Mouse (Mus musculus) mammary gland, adult 2 months (tissue): ENCODE data around the gene Slc9a3r1. TPM values are rescaled to one million over a fixed set of nuclear protein-coding genes. Genes with fewer than 3 reads are reported as not detected.

Experiments
- polyA plus RNA-seq: library from polyadenylated mRNA; depleted of rRNA; stranded (reverse); fragments of >200 nt; gene quantifications from 2 replicates; pipeline ENCODE4 v1.2.3, GENCODE M21; 2012; ENCODE audit warnings: low replicate concordance; rRNA removed

Slc9a3r1 gene
- polyA plus RNA-seq, result 42.0 and 64.9 TPM in 2 replicates

GRCm38 (mm10) chr11:115162832-115163480 is at the start of gene Slc9a3r1:
Gene Slc9a3r1, plus strand, starts transcription at chr11:115163341.

DNA sequence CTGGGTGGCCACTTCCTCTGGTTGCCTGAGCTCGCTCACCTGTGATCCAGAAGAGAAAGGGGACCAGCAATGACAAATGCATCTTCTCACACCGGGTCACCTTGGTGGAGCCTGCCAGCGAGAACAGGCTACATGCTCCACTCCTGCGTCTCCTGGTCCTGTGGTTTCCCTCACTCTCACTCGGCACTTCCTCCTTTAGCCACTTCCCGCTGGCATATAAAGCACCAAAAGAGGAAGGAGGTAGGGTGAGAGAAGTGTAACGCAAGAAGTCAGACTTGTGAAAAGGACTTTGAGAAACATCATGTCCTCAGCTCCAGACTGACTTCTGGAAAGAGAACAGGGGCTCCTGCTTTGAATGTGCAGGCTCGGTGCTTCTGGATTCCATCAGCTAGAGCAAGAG is 29.3 kb upstream of the Slc9a3r1 start, which contains the start of gene Cd300lf:
Cd300lf (minus strand) TSS at position 193 of the 400 bp plus-strand sequence.

GRCm38 (mm10) chr11:115187224-115187639 is 24.1 kb downstream of the Slc9a3r1 start, which contains the start of gene Tmem104:
Gene Tmem104, plus strand, starts transcription at chr11:115187487.

GRCm38 (mm10) chr11:115187693-115188092 is 24.6 kb downstream of the Slc9a3r1 start, which contains the start of gene Nat9:
Gene Nat9, minus strand, starts transcription at chr11:115187859.

Other genes with a start within 250 kb of the Slc9a3r1 start
- 2.9 and 6.2 TPM in 2 replicates for gene Cd300lb, start 229.0 kb upstream of the Slc9a3r1 start, polyA plus RNA-seq
- 4.5 and 5.2 TPM in 2 replicates for gene Cd300c, start 194.2 kb upstream of the Slc9a3r1 start, polyA plus RNA-seq
- gene Cd300ld, start 173.4 kb upstream of the Slc9a3r1 start, polyA plus RNA-seq, result 4.0 and 8.5 TPM in 2 replicates
- gene Cd300c2, start 161.5 kb upstream of the Slc9a3r1 start, polyA plus RNA-seq, result 7.9 and 11.0 TPM in 2 replicates
- gene Cd300ld2, start 147.1 kb upstream of the Slc9a3r1 start, polyA plus RNA-seq, result 2.8 and 5.3 TPM in 2 replicates
- gene Cd300ld4, start 136.3 kb upstream of the Slc9a3r1 start, polyA plus RNA-seq, result 8.4 and 32.3 TPM in 2 replicates
- 20.6 and 34.4 TPM in 2 replicates for gene Cd300ld5, start 125.6 kb upstream of the Slc9a3r1 start, polyA plus RNA-seq
- 72.5 and 131 TPM in 2 replicates for gene Cd300ld3, start 114.9 kb upstream of the Slc9a3r1 start, polyA plus RNA-seq
- 0.13 and 0.66 TPM in 2 replicates for gene Cd300e, start 101.2 kb upstream of the Slc9a3r1 start, polyA plus RNA-seq
- 4.9 and 6.1 TPM in 2 replicates for gene Rab37, start 71.9 kb upstream of the Slc9a3r1 start, polyA plus RNA-seq
- gene Cd300lf, start 29.3 kb upstream of the Slc9a3r1 start, polyA plus RNA-seq, result 3.5 and 3.7 TPM in 2 replicates
- 22.5 TPM in 2 replicates for gene Tmem104, start 24.1 kb downstream of the Slc9a3r1 start, polyA plus RNA-seq
- 21.1 and 25.5 TPM in 2 replicates for gene Nat9, start 24.5 kb downstream of the Slc9a3r1 start, polyA plus RNA-seq
- 0.11 and 0.59 TPM in 2 replicates for gene Grin2c, start 103.9 kb downstream of the Slc9a3r1 start, polyA plus RNA-seq
- gene Fdxr, start 113.7 kb downstream of the Slc9a3r1 start, polyA plus RNA-seq, result 17.8 and 30.0 TPM in 2 replicates
- 4.2 and 5.5 TPM in 2 replicates for gene Fads6, start 134.3 kb downstream of the Slc9a3r1 start, polyA plus RNA-seq
- not detected in 2 replicates for gene Otop2, start 143.8 kb downstream of the Slc9a3r1 start, polyA plus RNA-seq
- 0.26 and 0.37 TPM in 2 replicates for gene Ush1g, start 158.7 kb downstream of the Slc9a3r1 start, polyA plus RNA-seq
- 0.05 and 0.16 TPM in 2 replicates for gene Otop3, start 171.4 kb downstream of the Slc9a3r1 start, polyA plus RNA-seq
- gene Hid1, start 204.4 kb downstream of the Slc9a3r1 start, polyA plus RNA-seq, result 53.5 and 57.6 TPM in 2 replicates
- gene Cdr2l, start 218.6 kb downstream of the Slc9a3r1 start, polyA plus RNA-seq, result 18.2 and 20.7 TPM in 2 replicates
- gene Mrpl58, start 240.4 kb downstream of the Slc9a3r1 start, polyA plus RNA-seq, result 58.1 and 65.1 TPM in 2 replicates